Mouse (Mus musculus) stomach, embryonic 15.5 days (tissue): ENCODE measurements around the gene Rsbn1l. TPM values are rescaled to one million over a fixed set of nuclear protein-coding genes. Genes with fewer than 3 reads are reported as not detected.

Source experiments
- ATAC-seq: fragments of 200-750 bp; cut with Nextera tagmentation; 2 replicates; pipeline ENCODE4 v1.8.0; 2017; ENCODE audit warnings: low read depth, moderate number of reproducible peaks, moderate TSS enrichment; ENCODE audit not compliant: insufficient read depth, low FRiP score
- H3K27ac ChIP-seq: fragments of 300-500 bp; sonication (generic); 2 replicates; pipeline ENCODE4 v1.5.1; 2015; ENCODE audit warnings: mild to moderate bottlenecking, inconsistent platforms
- H3K27me3 ChIP-seq: fragments of 300-500 bp; sonication (generic); replicated peaks from 2 replicates; pipeline ENCODE4 v1.6.1; 2015; ENCODE audit warnings: inconsistent platforms
- H3K36me3 ChIP-seq: fragments of 300-500 bp; sonication (generic); 2 replicates; pipeline ENCODE4 v1.6.1; 2015; ENCODE audit warnings: inconsistent platforms
- H3K4me1 ChIP-seq: fragments of 300-500 bp; sonication (generic); 2 replicates; pipeline ENCODE4 v1.6.1; 2015; ENCODE audit warnings: inconsistent platforms
- H3K4me2 ChIP-seq: fragments of 300-500 bp; sonication (generic); 2 replicates; pipeline ENCODE4 v1.6.1; 2015; ENCODE audit warnings: mild to moderate bottlenecking, inconsistent platforms
- H3K4me3 ChIP-seq: fragments of 300-500 bp; sonication (generic); replicated peaks from 2 replicates; pipeline ENCODE4 v1.5.1; 2015; ENCODE audit warnings: inconsistent platforms
- H3K9ac ChIP-seq: fragments of 300-500 bp; sonication (generic); 2 replicates; pipeline ENCODE4 v1.6.1; 2015; ENCODE audit warnings: inconsistent platforms
- H3K9me3 ChIP-seq: fragments of 300-500 bp; sonication (generic); 2 replicates; pipeline ENCODE4 v1.6.1; 2016; ENCODE audit warnings: inconsistent platforms
- WGBS: fragments of 180-500 bp; shearing (Covaris S2); methylation state at CpG from one replicate; pipeline ENCODE4 v1.1.7; 2015; 5-methylcytosine and 5-hydroxymethylcytosine counted together
- polyA plus RNA-seq: library from polyadenylated mRNA; unstranded; fragments of >200 nt; fragmentation: Nextera tagmentation; extraction: Ambion mirVana; gene quantifications from 2 replicates; pipeline ENCODE4 v1.2.1, GENCODE M21; 2015

The Rsbn1l gene
- polyA plus RNA-seq, 1 experiment from 2014 or later, result 5.2 TPM

DNA sequence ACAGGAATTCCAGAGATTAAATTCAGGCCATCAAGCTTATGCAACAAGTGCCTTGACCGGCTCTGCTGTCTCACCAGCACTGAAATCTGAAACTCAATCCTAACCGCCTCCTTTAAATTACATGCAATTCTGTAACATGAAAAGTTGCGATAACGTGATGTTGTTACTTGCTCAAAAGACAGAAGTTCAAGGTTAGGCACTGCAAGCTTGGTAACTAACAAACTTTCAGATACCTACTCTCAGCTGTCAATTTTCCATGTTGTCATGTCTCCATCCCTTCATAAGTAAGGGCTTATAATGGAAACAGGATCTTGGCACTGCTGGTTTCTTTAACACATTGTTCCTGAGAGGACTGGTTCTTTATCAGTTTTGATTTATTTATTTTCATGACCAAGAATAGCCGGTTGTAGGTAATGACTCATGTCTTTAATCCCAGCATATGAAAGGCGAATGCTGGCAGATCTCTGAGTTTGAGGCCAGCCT is 26.5 kb downstream of the Rsbn1l start:
- 0 out of 2 replicates have a peak overlapping the region, but pooled peaks have one; percentile 36 for H3K27ac ChIP-seq
- no peaks in the 10 kb centered on the region for H3K36me3 ChIP-seq
- H3K4me3 ChIP-seq, result no peak overlapping the region
- H3K4me2 ChIP-seq, result no peak overlapping the region
- peak; percentile 39; the same call in 1 of the 2 replicates for ATAC-seq
- WGBS, result 55% methylated on average over 6 of the region's 6 CpGs
- H3K27me3 ChIP-seq, result no peaks in the 10 kb centered on the region
- H3K4me1 ChIP-seq, result 0 out of 2 replicates have a peak, but pooled peaks cover 4% of the 10 kb centered on the region
- no peak overlapping the region for H3K9ac ChIP-seq
- no peaks in the 10 kb centered on the region for H3K9me3 ChIP-seq

GRCm38 (mm10) chr5:20925451-20925850 is 30.7 kb downstream of the Rsbn1l start:
- Histone ChIP-seq H3K27ac (no peak overlapping the region), H3K4me3 (no peak overlapping the region), H3K9me3 (no peaks in the 10 kb centered on the region), H3K4me1 (0 out of 2 replicates have a peak, but pooled peaks cover 4% of the 10 kb centered on the region), H3K4me2 (no peak overlapping the region), H3K9ac (no peak overlapping the region), H3K36me3 (no peaks in the 10 kb centered on the region), H3K27me3 (no peaks in the 10 kb centered on the region)
- WGBS, result 67% methylated on average over 3 of the region's 3 CpGs
- ATAC-seq, result no peak

DNA sequence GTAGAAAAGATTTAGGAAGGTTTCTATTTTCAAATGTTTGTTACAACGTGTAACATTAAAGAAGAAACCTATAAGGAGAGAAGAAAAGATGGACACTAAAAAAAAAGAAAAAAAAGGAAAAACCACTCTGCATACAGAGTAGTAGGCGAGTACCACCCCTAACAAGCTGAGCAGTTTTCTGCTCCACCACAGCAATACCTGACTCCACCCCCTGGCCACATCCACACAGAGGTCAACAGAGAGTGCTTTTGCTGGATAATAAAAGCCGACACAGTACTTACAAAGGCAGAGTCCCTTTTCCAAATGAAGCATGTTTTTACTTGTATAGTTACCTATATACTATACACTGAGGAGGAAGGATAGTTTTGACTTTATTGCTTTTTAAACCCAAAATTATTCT is 31.6 kb downstream of the Rsbn1l start:
- H3K9me3 ChIP-seq, result no peaks in the 10 kb centered on the region
- WGBS, result 71% methylated on average over 3 of the region's 3 CpGs
- no peak for ATAC-seq

GRCm38 (mm10) chr5:20919566-20919965 is 36.6 kb downstream of the Rsbn1l start:
- ATAC-seq, result no peak
- H3K9ac ChIP-seq, result no peak overlapping the region
- 91% methylated on average over 9 of the region's 9 CpGs for WGBS
- H3K4me2 ChIP-seq, result no peak overlapping the region
- no peaks in the 10 kb centered on the region for H3K4me1 ChIP-seq
- no peak overlapping the region for H3K27ac ChIP-seq
- H3K36me3 ChIP-seq, result no peaks in the 10 kb centered on the region
- no peak overlapping the region for H3K4me3 ChIP-seq
- no peaks in the 10 kb centered on the region for H3K9me3 ChIP-seq
- H3K27me3 ChIP-seq, result no peaks in the 10 kb centered on the region

More for the DNA sequence above, 31.6 kb downstream of the Rsbn1l start:
- Histone ChIP-seq H3K9ac (no peak overlapping the region), H3K27ac (no peak overlapping the region), H3K36me3 (no peaks in the 10 kb centered on the region), H3K4me1 (no peaks in the 10 kb centered on the region), H3K4me3 (no peak overlapping the region), H3K27me3 (no peaks in the 10 kb centered on the region), H3K4me2 (no peak overlapping the region)

DNA sequence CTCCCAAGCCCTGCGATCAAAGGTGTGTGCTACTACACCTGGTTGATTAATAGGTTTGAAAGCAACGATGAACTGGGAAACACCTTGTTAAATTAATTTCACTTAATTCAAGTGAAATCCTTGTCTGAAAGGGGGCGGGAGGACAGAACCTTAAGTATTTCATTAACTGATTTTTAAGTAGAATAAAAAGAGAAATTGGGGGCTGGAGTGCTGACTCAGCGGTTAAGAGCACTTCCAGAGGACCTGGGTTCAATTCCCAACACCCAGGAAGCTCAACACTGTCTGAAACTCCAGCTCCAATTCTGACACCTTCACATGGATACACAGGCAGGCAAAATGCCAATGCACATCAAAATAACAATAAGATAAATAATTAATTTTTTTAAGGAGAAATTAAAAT is 37.2 kb downstream of the Rsbn1l start:
- H3K4me1 ChIP-seq, result no peaks in the 10 kb centered on the region
- H3K9me3 ChIP-seq, result no peaks in the 10 kb centered on the region
- H3K4me2 ChIP-seq, result no peak overlapping the region
- no peak overlapping the region for H3K9ac ChIP-seq
- H3K27ac ChIP-seq, result no peak overlapping the region
- WGBS, result 95% methylated on average over 4 of the region's 4 CpGs
- H3K27me3 ChIP-seq, result no peaks in the 10 kb centered on the region
- H3K4me3 ChIP-seq, result no peak overlapping the region
- no peak for ATAC-seq
- H3K36me3 ChIP-seq, result no peaks in the 10 kb centered on the region

DNA sequence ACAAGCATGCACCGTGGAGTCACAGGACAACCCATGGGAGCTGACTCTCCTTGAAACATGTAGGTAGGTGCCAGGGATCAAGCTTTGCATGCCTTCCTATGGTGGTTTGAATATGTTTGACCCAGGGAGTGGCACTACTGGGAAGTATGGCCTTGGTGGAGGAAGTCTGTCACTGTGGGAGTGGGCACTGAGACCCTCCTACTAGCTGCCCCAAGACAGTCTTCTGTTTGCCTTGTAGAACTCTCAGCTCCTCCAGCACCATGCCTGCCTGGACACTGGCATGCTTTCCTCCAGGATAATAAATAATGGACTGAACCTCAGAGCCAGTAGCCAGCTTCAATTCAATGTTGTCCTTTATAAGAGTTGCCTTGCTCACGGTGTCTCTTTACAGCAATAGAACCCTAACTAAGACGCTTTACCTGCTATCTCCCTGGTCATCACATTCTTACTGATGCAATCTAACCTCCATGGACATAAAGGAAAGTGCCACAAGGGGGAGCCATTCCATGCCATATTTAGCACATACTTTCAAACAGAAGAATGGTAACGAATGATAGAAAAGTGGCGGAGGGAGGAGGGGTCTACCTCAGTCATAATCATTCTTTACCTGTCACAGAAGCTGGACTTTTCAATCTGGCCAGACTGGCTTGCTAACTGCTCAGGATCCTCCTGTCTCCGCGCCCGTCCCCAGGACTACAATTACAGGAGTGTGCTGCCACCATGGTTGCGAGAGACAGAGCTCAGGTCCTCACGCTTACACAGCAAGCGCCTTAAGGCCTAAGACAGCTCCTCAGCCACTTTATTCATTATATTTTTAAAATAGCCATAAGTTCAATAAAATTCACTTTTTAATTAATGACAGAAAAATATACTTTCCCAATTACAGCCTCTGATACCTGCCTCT is 42.6 kb downstream of the Rsbn1l start:
- ATAC-seq, result no peak
- Histone ChIP-seq H3K4me1 (no peaks in the 10 kb centered on the region), H3K4me3 (no peak overlapping the region), H3K27me3 (no peaks in the 10 kb centered on the region), H3K27ac (no peak overlapping the region), H3K36me3 (no peaks in the 10 kb centered on the region), H3K9me3 (no peaks in the 10 kb centered on the region), H3K9ac (no peak overlapping the region), H3K4me2 (no peak overlapping the region)
- WGBS, result 71% methylated on average over 11 of the region's 11 CpGs

GRCm38 (mm10) chr5:20911741-20912140 is 44.5 kb downstream of the Rsbn1l start:
- H3K4me3 ChIP-seq, result no peak overlapping the region
- no peak overlapping the region for H3K4me2 ChIP-seq
- H3K27me3 ChIP-seq, result no peaks in the 10 kb centered on the region
- H3K36me3 ChIP-seq, result no peaks in the 10 kb centered on the region
- no peak overlapping the region for H3K27ac ChIP-seq
- H3K9me3 ChIP-seq, result no peaks in the 10 kb centered on the region
- ATAC-seq, result no peak
- 80% methylated on average over 2 of the region's 2 CpGs for WGBS
- H3K9ac ChIP-seq, result no peak overlapping the region
- H3K4me1 ChIP-seq, result no peaks in the 10 kb centered on the region

DNA sequence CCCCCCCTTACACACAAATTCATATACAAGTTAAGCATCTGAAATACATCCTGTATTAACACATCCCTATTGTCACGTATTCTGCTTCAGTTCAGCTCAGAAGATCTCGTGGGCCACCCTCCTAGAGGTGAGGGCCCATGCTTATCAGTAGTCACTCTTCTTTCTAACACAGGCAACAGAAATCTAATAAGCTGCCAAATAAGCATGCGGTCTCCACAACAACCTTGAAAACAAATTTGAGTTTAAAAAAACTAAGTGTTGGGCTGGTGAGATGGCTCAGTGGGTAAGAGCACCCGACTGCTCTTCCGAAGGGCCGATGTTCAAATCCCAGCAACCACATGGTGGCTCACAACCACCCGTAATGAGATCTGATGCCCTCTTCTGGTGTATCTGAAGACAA is 50.0 kb downstream of the Rsbn1l start:
- H3K27me3 ChIP-seq, result no peaks in the 10 kb centered on the region
- H3K36me3 ChIP-seq, result peaks cover 3% of the 10 kb centered on the region; the same call in 1 of the 2 replicates
- H3K4me2 ChIP-seq, result no peak overlapping the region
- no peak for ATAC-seq
- H3K9me3 ChIP-seq, result no peaks in the 10 kb centered on the region
- 94% methylated on average over 7 of the region's 7 CpGs for whole genome bisulfite sequencing
- H3K9ac ChIP-seq, result no peak overlapping the region
- no peak overlapping the region for H3K4me3 ChIP-seq
- no peak overlapping the region for H3K27ac ChIP-seq
- no peaks in the 10 kb centered on the region for H3K4me1 ChIP-seq

GRCm38 (mm10) chr5:20905437-20905836 is 50.8 kb downstream of the Rsbn1l start:
- ATAC-seq, result no peak
- Histone ChIP-seq H3K4me2 (no peak overlapping the region), H3K27ac (no peak overlapping the region), H3K4me1 (no peaks in the 10 kb centered on the region), H3K36me3 (peaks cover 3% of the 10 kb centered on the region; the same call in 1 of the 2 replicates), H3K27me3 (no peaks in the 10 kb centered on the region), H3K9me3 (no peaks in the 10 kb centered on the region), H3K9ac (no peak overlapping the region), H3K4me3 (no peak overlapping the region)
- 71% methylated on average over 2 of the region's 2 CpGs for WGBS

DNA sequence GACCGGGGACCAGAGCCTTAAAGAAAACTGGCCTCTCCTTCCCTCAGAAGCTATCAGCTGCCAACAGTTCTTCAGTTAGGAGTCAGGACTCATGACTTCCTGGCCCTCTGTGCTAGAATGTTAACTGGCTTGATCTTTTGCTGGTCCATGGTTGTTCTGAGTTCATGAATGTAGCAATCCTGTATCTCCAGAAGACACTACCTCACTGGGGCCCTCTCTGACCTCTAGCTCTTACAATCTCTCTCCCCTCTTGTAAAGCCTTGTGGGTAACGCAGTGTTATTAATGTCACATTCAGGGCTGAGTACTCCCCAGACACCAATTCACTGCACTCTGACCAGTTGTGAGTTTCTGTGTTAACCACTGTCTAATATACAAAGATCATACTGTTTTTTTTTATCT is 51.6 kb downstream of the Rsbn1l start:
- 87% methylated on average over 2 of the region's 2 CpGs for WGBS
- Histone ChIP-seq H3K4me3 (no peak overlapping the region), H3K27me3 (no peaks in the 10 kb centered on the region), H3K9ac (no peak overlapping the region), H3K4me2 (no peak overlapping the region), H3K36me3 (peaks cover 3% of the 10 kb centered on the region; the same call in 1 of the 2 replicates), H3K4me1 (no peaks in the 10 kb centered on the region), H3K9me3 (no peaks in the 10 kb centered on the region), H3K27ac (no peak overlapping the region)
- ATAC-seq, result no peak

DNA sequence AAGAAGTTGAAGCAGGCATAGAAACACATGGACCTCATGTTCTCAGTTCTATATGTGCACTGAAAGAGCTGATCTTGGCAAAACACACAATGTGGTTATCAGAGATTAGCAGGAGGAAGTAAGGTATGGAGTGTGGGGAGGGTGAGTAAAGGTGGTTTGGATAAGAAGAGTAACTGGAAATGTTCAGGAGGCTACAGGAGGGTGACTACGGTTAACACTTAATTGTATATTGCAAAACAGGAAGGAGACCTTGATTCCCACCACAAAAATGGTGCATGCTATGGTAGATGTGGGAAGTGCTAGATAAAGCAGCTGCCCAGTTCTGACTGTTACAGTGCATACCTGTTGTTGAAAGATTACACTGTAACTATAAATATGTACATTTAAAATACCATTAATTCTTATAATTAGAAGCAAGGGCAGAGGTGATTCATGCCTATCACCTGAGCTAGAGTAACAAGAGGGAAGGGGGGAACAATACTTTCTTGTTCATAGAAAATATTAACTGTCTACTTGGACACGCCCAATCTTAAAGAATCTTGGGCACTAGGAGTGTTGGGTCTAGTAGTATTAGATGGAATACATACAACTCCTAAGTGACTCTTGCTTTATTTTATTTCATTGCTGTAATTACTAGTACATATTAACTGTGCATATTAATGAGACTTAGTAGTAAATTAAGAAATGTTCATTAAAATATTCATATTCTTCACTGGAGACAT is 58.6 kb downstream of the Rsbn1l start:
- Histone ChIP-seq H3K36me3 (0 out of 2 replicates have a peak, but pooled peaks cover 13% of the 10 kb centered on the region), H3K9ac (no peak overlapping the region), H3K4me2 (no peak overlapping the region), H3K4me1 (no peaks in the 10 kb centered on the region), H3K27me3 (no peaks in the 10 kb centered on the region), H3K9me3 (no peaks in the 10 kb centered on the region), H3K4me3 (no peak overlapping the region), H3K27ac (no peak overlapping the region)
- WGBS, result 76% methylated on average over 2 of the region's 2 CpGs
- ATAC-seq, result peak; percentile 93
